Mouse (Mus musculus) retina, postnatal 1 day (tissue): ENCODE measurements at regions not wholly inside any gene's neighbourhood (a gene's known extent, or its start where the extent isn't known, plus 50 kb on each side); places are given as distances from the start of the nearest gene placed in this dataset.
"Not testable (repeated sequence)": the region's sequence is repeated elsewhere in the genome, so short reads cannot be mapped to it uniquely, and the experiment has no call there.

ENCODE experiments used
- DNase-seq: peaks from one replicate; pipeline ENCODE4 v3.0.0-alpha.2; 2012

- DNase-seq = no peak
These were observed 337.7 kb upstream of the Rgma start for GRCm38 (mm10) chr7:73037638-73038037.

- DNase-seq = no peak
These were observed 335.4 kb upstream of the Rgma start for GRCm38 (mm10) chr7:73039921-73040320.

- no peak for DNase-seq
These were observed 331.0 kb upstream of the Rgma start for GRCm38 (mm10) chr7:73044316-73044715.

GRCm38 (mm10) chr7:73055891-73056290, 319.4 kb upstream of the Rgma start:
- DNase-seq = no peak

GRCm38 (mm10) chr7:73063556-73063955, 311.8 kb upstream of the Rgma start:
- no peak for DNase-seq

GRCm38 (mm10) chr7:73068534-73068933, 306.8 kb upstream of the Rgma start:
- no peak for DNase-seq

GRCm38 (mm10) chr7:73069352-73069751, 306.0 kb upstream of the Rgma start:
- DNase-seq = no peak

GRCm38 (mm10) chr7:73075391-73075790, 299.9 kb upstream of the Rgma start:
- DNase-seq = not testable (repeated sequence)

GRCm38 (mm10) chr7:73087496-73088185, 287.7 kb upstream of the Rgma start:
- peak; percentile 27 for DNase-seq

- no peak for DNase-seq
These were observed 287.0 kb upstream of the Rgma start for GRCm38 (mm10) chr7:73088321-73088720.

GRCm38 (mm10) chr7:73091758-73092157, 283.6 kb upstream of the Rgma start:
- no peak for DNase-seq

GRCm38 (mm10) chr7:73094059-73094458, 281.2 kb upstream of the Rgma start:
- peak; percentile 23 for DNase-seq

- no peak for DNase-seq
These were observed 256.4 kb upstream of the Rgma start for GRCm38 (mm10) chr7:73118871-73119270.

- DNase-seq = no peak
These were observed 255.0 kb upstream of the Rgma start for GRCm38 (mm10) chr7:73120276-73120675.

- DNase-seq = no peak
These were observed 250.3 kb upstream of the Rgma start for GRCm38 (mm10) chr7:73124976-73125375.

GRCm38 (mm10) chr7:73125864-73126263, 249.4 kb upstream of the Rgma start:
- no peak for DNase-seq

- no peak for DNase-seq
These were observed 239.5 kb upstream of the Rgma start for GRCm38 (mm10) chr7:73135786-73136185.

- no peak for DNase-seq
These were observed 237.0 kb upstream of the Rgma start for GRCm38 (mm10) chr7:73138269-73138668.

GRCm38 (mm10) chr7:73138861-73139493, 236.3 kb upstream of the Rgma start:
- DNase-seq = no peak

- DNase-seq = no peak
These were observed 235.4 kb upstream of the Rgma start for GRCm38 (mm10) chr7:73139901-73140300.

- DNase-seq = no peak
These were observed 234.1 kb upstream of the Rgma start for GRCm38 (mm10) chr7:73141167-73141566.

- no peak for DNase-seq
These were observed 231.4 kb upstream of the Rgma start for GRCm38 (mm10) chr7:73143902-73144301.

- DNase-seq = no peak
These were observed 230.5 kb upstream of the Rgma start for GRCm38 (mm10) chr7:73144846-73145245.

GRCm38 (mm10) chr7:73147251-73147650, 228.1 kb upstream of the Rgma start:
- no peak for DNase-seq

GRCm38 (mm10) chr7:73150436-73150835, 224.9 kb upstream of the Rgma start:
- DNase-seq = no peak
